Mouse (Mus musculus) midbrain, embryonic 15.5 days (tissue): Measurements from ENCODE around the gene Stx5a. TPM values are rescaled to one million over a fixed set of nuclear protein-coding genes. Genes with fewer than 3 reads are reported as not detected.

Experiments used
- ATAC-seq: fragments of 200-750 bp; cut with Nextera tagmentation; replicated peaks from 2 replicates; pipeline ENCODE4 v1.8.0; 2017; ENCODE audit warnings: moderate TSS enrichment
- H3K27ac ChIP-seq: fragments of 300-500 bp; sonication (generic); 2 replicates; pipeline ENCODE4 v1.5.1; 2015; ENCODE audit warnings: mild to moderate bottlenecking, inconsistent platforms
- H3K27me3 ChIP-seq: fragments of 300-500 bp; sonication (generic); replicated peaks from 2 replicates; pipeline ENCODE4 v1.6.1; 2015; ENCODE audit warnings: inconsistent platforms
- H3K36me3 ChIP-seq: fragments of 300-500 bp; sonication (generic); replicated peaks from 2 replicates; pipeline ENCODE4 v1.6.1; 2015; ENCODE audit warnings: inconsistent platforms
- H3K4me1 ChIP-seq: fragments of 300-500 bp; sonication (generic); 2 replicates; pipeline ENCODE4 v1.6.1; 2015; ENCODE audit warnings: inconsistent platforms
- H3K4me2 ChIP-seq: fragments of 300-500 bp; sonication (generic); 2 replicates; pipeline ENCODE4 v1.6.1; 2015; ENCODE audit warnings: inconsistent platforms, mild to moderate bottlenecking, moderate library complexity
- H3K4me3 ChIP-seq: fragments of 300-500 bp; sonication (generic); 2 replicates; pipeline ENCODE4 v1.5.1; 2015; ENCODE audit warnings: mild to moderate bottlenecking, inconsistent platforms
- H3K9ac ChIP-seq: fragments of 300-500 bp; sonication (generic); 2 replicates; pipeline ENCODE4 v1.6.1; 2015; ENCODE audit warnings: mild to moderate bottlenecking, inconsistent platforms
- H3K9me3 ChIP-seq: fragments of 300-500 bp; sonication (generic); 2 replicates; pipeline ENCODE4 v1.6.1; 2016; ENCODE audit warnings: inconsistent platforms
- WGBS: fragments of 180-500 bp; shearing (Covaris S2); methylation state at CpG from one replicate; pipeline ENCODE4 v1.1.7; 2015; ENCODE audit warnings: mixed read lengths; 5-methylcytosine and 5-hydroxymethylcytosine counted together
- polyA plus RNA-seq: library from polyadenylated mRNA; unstranded; fragments of >200 nt; fragmentation: Nextera tagmentation; extraction: Ambion mirVana; gene quantifications from 2 replicates; pipeline ENCODE4 v1.2.1, GENCODE M21; 2015

Stx5a gene
- polyA plus RNA-seq, result 121 and 123 TPM in 2 replicates

DNA sequence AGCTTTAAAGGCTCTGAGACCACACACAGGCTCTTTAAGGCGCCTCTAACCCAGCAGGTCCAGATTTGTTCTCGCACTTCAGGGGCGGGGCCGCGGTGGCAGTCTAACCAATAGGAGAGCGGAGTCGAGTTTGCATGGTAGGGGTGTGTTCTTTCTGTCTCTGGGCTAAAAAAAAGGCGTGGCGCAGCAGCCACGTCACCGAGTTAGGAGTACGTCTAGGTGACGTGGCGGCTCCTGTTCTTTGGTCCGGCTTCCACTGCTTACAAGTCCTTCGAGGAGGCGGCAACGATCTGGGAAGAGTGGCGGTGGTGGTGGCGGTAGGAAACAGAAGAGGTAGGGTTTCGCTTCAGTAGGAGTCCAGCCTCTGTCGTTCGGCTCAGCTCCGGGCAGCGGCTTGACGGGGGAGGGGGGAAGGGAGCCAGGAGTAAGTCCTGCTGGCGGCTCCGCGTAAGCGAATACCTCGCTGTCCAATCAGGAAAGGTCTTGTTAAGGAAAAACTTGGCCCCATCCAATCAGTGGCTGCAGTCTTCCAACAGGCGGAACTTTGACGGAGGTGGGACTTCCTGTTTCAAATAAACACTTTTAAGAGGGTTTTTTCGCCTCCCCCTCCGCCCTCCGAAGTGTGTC, at the start of gene Stx5a:
Gene Stx5a (plus strand): TSS at position 171 of the 627 bp plus-strand sequence.
- Histone ChIP-seq H3K27ac (peak within 1 kb of the TSS; percentile 97), H3K4me2 (peak within 1 kb of the TSS; percentile 93), H3K9ac (peak within 1 kb of the TSS; percentile 71), H3K4me1 (peaks cover 31% of the 10 kb centered on the region), H3K36me3 (peaks cover 38% of the 10 kb centered on the region), H3K9me3 (no peaks in the 10 kb centered on the region), H3K4me3 (peak within 1 kb of the TSS; percentile 75), H3K27me3 (no peaks in the 10 kb centered on the region)
- peak; percentile 98 for ATAC-seq
- under 1% methylated on average over 36 of the region's 36 CpGs for WGBS

DNA sequence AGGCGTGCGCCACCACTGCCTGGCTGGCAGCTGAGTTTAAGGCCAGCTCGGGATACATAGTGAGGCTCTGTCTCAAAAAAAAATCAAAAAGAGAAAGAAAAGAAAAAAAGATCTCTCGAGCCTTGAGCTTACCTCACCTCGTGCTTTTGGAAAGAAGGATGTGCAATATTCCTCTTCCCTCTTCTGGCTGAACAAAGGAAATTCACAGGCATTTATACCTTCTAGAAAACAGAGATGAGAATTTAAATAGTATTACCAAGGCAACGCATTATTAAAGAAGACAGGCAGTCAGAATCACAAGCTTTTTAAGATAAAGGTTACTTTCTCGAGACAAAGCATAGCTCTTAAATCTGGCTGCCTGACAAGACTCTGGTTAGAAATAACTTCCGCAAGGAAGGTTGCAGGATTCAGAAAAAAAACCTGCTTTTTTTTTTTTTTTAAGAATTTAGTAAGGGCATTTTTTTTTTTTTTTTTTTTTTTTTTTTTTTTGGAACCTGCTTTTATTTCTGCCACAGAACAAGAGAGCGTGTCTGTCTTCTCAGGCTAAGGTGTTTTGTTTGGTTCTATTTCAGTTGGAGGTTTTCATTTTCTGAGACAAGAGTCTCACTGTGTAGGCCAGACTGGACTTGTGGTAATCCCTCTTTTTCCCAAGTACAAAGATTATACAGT, 49.2 kb upstream of the Stx5a start:
- peak; percentile 37 for ATAC-seq

DNA sequence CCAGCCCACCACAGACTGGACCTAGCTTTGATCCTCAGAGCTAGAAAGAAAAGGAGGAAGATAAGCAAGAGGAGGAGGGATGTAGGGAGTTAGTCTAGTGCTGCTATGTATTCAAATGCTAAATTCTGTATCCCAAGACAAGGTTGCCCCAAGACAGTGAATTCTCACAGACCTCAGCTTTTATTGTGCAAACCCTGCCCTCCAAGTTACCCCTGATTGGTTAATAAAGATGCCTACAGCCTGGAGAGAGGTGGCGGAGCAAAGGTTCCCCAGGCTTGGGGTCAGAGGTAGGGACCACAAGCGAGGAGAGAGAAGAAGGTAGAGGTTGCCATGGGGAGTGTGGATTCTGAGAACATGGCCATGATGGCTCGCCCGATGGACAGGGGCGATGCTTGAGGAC, 48.5 kb upstream of the Stx5a start:
- ATAC-seq, result no peak
- WGBS, result 64% methylated on average over 5 of the region's 5 CpGs
- peak overlapping the region; percentile 13; the same call in 1 of the 2 replicates for H3K27ac ChIP-seq

More for the DNA sequence above, 49.2 kb upstream of the Stx5a start:
- H3K4me3 ChIP-seq, result no peak overlapping the region
- H3K27ac ChIP-seq, result peak overlapping the region; percentile 60
- no peaks in the 10 kb centered on the region for H3K9me3 ChIP-seq
- no peak overlapping the region for H3K4me2 ChIP-seq
- no peaks in the 10 kb centered on the region for H3K27me3 ChIP-seq
- no peak overlapping the region for H3K9ac ChIP-seq
- no peaks in the 10 kb centered on the region for H3K4me1 ChIP-seq
- WGBS, result 34% methylated on average over 9 of the region's 9 CpGs
- no peaks in the 10 kb centered on the region for H3K36me3 ChIP-seq

DNA sequence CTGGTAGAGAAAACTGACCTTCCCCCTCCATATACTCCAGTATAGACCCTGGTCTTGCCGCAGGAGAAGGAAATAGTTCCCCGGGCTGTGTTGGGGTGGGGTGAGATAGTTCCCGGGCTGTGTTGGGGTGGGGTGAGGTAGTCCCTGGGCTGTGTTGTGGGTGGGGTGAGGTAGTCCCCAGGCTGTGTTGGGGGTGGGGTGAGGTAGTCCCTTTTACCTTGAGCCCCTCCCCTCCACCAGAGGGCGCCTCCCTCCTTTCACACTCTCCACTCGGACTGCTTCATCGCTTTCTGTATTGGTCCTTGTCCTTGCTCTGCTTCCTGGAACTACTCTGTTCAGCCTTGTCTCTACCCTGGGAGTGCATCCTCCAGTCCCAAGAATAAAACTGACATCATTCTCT, 45.9 kb upstream of the Stx5a start:
- H3K27ac ChIP-seq, result no peak overlapping the region
- H3K9me3 ChIP-seq, result no peaks in the 10 kb centered on the region
- H3K4me2 ChIP-seq, result no peak overlapping the region
- no peaks in the 10 kb centered on the region for H3K27me3 ChIP-seq
- no peak overlapping the region for H3K9ac ChIP-seq
- no peak for ATAC-seq
- H3K4me1 ChIP-seq, result no peaks in the 10 kb centered on the region
- no peak overlapping the region for H3K4me3 ChIP-seq
- WGBS, result 55% methylated on average over 6 of the region's 6 CpGs
- no peaks in the 10 kb centered on the region for H3K36me3 ChIP-seq

More for the DNA sequence above, 48.5 kb upstream of the Stx5a start:
- Histone ChIP-seq H3K4me1 (no peaks in the 10 kb centered on the region), H3K4me2 (no peak overlapping the region), H3K9ac (no peak overlapping the region), H3K36me3 (no peaks in the 10 kb centered on the region), H3K9me3 (no peaks in the 10 kb centered on the region), H3K27me3 (no peaks in the 10 kb centered on the region), H3K4me3 (no peak overlapping the region)

DNA sequence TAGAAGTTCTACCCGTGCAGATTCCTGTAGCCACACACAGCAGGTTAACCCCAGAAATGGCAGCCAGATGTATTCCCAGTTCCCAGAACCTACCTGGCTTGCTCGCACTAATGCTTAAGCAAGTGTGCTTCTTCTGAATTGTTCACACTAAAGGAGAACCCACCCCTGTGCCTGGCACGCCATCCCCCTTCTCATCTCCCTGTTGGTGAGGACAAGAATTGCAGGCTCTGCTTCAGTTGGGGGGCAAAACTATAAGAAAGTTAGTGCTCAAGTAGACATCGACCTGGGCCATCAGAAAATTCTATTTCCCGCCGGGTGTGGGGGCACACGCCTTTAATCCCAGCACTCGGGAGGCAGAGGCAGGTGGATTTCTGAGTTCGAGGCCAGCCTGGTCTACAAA, 41.6 kb upstream of the Stx5a start:
- H3K36me3 ChIP-seq, result no peaks in the 10 kb centered on the region
- ATAC-seq, result no peak
- WGBS, result 83% methylated on average over 9 of the region's 9 CpGs

DNA sequence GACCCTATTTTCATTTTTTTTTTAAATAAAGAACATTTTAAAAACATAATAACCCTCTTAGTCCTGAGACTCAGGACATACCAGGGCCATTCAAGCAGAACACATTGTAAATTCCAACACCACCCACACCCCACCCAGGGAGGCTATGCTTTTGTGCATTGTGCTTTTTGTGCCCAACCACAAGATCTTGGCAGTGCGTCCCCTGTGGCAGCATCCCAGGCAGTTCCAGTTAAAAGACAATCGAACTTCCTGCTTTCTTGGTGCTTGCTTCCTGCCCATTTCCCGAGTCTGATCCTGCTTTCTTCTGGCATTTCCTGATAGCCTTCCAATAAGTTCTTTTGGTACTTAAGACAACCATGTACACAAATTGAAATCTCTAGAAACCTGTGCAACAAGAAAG, 38.8 kb upstream of the Stx5a start:
- Histone ChIP-seq H3K4me3 (no peak overlapping the region), H3K27ac (no peak overlapping the region), H3K27me3 (no peaks in the 10 kb centered on the region), H3K9ac (no peak overlapping the region), H3K4me2 (no peak overlapping the region), H3K9me3 (no peaks in the 10 kb centered on the region), H3K36me3 (peaks cover under 1% of the 10 kb centered on the region; the same call in 1 of the 2 replicates), H3K4me1 (no peaks in the 10 kb centered on the region)
- WGBS, result 61% methylated on average over 3 of the region's 3 CpGs
- no peak for ATAC-seq

More for the DNA sequence above, 41.6 kb upstream of the Stx5a start:
- Histone ChIP-seq H3K4me1 (no peaks in the 10 kb centered on the region), H3K9ac (no peak overlapping the region), H3K4me3 (no peak overlapping the region), H3K27ac (no peak overlapping the region), H3K9me3 (no peaks in the 10 kb centered on the region), H3K4me2 (no peak overlapping the region), H3K27me3 (no peaks in the 10 kb centered on the region)

DNA sequence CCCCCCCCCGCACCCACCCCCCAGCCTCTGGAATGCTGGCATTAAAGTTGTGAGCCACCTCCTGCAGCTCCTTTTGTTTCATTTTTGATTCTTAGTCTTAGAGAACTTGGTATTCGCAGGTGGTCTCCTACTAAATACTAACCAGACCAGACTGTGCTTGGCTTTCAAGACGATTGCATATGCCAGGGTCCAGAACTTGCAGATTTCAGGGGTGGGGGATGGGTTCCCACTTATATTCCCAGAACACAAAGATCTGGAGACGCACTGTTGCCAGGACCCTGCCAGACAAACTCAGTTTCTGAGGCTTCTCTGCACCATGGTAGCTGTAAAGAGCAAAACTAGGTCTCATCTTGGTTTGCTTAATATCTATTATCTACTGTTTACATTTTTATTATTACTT, 37.6 kb upstream of the Stx5a start:
- H3K9me3 ChIP-seq, result no peaks in the 10 kb centered on the region

DNA sequence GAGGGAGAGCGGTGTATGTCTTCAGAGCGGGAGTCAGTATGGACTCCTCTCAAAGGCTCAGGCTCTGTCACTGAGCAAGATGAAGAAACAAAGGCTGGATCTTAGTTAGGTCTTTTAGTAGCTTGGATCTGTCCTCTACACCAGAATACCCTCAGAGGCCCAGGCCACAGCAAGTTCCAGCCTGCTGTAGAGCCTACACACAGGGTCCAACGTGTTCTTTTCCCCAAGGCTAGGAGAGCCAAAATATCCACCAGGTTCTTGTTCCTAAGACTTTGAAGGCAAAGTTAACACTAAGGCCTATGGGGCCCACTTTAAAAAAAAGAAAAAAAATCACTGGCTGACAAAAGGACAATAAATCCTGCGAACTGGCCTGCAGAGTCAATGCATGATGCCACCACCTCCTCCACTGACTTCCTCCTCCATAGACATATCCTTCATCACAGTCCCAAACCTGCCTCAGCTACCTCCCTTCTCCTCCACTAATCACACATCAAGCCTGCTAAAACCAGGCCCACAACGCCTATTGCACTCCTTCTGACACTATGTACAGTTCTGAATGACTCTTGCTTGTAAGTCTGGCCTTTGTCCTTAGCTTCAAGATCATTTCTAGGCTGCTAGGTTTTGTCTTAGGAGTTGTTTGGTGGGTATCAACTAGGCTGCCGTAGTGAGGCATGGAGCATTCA, 36.0 kb upstream of the Stx5a start:
- H3K27me3 ChIP-seq, result no peaks in the 10 kb centered on the region
- no peak overlapping the region for H3K9ac ChIP-seq
- no peak overlapping the region for H3K4me3 ChIP-seq
- H3K9me3 ChIP-seq, result no peaks in the 10 kb centered on the region
- WGBS, result 74% methylated on average over 6 of the region's 6 CpGs
- H3K4me2 ChIP-seq, result no peak overlapping the region
- ATAC-seq, result no peak
- H3K36me3 ChIP-seq, result peaks cover 26% of the 10 kb centered on the region
- no peak overlapping the region for H3K27ac ChIP-seq
- peaks cover 2% of the 10 kb centered on the region; the same call in 1 of the 2 replicates for H3K4me1 ChIP-seq

More for the DNA sequence above, 37.6 kb upstream of the Stx5a start:
- Histone ChIP-seq H3K4me3 (no peak overlapping the region), H3K36me3 (peaks cover 12% of the 10 kb centered on the region), H3K27ac (no peak overlapping the region), H3K9ac (no peak overlapping the region), H3K4me1 (no peaks in the 10 kb centered on the region), H3K4me2 (no peak overlapping the region), H3K27me3 (no peaks in the 10 kb centered on the region)
- whole genome bisulfite sequencing, result 39% methylated on average over 4 of the region's 4 CpGs
- no peak for ATAC-seq

DNA sequence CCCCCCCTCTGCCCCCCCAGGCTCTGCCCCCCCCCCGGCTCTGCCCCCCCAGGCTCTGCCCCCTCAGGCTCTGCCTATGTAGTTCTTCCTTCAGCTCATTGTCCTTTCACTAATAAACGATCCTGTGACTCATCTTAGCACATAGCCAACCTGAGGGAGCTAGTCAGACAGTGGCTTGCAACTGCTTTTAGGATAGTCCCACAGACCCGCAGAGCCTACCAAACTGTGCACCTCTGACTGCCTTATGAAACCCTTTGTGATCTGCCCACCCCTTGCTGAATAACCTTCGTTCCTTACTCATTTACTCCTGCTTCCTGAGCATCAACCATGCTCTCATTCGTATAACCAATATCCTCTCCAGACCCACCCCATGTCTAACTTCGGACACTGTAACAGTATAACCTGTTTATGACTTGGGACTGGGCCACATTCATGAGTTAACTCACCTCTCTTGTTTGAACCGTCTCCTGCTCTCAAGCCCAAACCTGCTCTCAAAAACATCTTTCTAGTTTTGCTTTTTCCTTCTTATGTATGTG, 35.0 kb upstream of the Stx5a start:
- no peaks in the 10 kb centered on the region for H3K27me3 ChIP-seq
- H3K27ac ChIP-seq, result no peak overlapping the region
- H3K9ac ChIP-seq, result no peak overlapping the region
- no peak overlapping the region for H3K4me3 ChIP-seq
- peaks cover 32% of the 10 kb centered on the region for H3K36me3 ChIP-seq
- H3K4me2 ChIP-seq, result no peak overlapping the region
- H3K9me3 ChIP-seq, result no peaks in the 10 kb centered on the region
- WGBS, result 88% methylated on average over 6 of the region's 7 CpGs
- peaks cover 13% of the 10 kb centered on the region for H3K4me1 ChIP-seq
- no peak for ATAC-seq

DNA sequence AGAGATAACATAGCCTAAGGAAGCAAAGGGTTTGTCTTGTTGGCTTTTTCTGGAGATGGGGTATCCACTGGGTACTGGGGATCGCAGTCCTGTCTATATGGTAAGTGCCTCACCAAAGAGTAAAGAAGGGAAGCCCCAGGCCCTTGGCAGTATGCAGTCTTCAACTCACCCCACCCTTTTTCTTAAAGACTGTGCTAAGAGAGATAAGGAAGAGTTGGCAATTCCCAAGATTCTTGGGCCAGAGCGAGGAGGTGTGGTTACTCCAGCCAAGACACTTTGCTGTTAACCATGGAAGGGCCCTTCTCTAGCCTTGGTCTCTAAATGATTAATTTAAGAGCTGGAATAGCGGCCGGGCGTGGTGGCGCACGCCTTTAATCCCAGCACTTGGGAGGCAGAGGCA, 34.3 kb upstream of the Stx5a start:
- Histone ChIP-seq H3K36me3 (peaks cover 32% of the 10 kb centered on the region), H3K9me3 (no peaks in the 10 kb centered on the region), H3K9ac (no peak overlapping the region), H3K4me3 (no peak overlapping the region), H3K27me3 (no peaks in the 10 kb centered on the region), H3K4me2 (no peak overlapping the region), H3K27ac (no peak overlapping the region), H3K4me1 (peaks cover 19% of the 10 kb centered on the region)
- ATAC-seq, result no peak
- 97% methylated on average over 7 of the region's 7 CpGs for WGBS

DNA sequence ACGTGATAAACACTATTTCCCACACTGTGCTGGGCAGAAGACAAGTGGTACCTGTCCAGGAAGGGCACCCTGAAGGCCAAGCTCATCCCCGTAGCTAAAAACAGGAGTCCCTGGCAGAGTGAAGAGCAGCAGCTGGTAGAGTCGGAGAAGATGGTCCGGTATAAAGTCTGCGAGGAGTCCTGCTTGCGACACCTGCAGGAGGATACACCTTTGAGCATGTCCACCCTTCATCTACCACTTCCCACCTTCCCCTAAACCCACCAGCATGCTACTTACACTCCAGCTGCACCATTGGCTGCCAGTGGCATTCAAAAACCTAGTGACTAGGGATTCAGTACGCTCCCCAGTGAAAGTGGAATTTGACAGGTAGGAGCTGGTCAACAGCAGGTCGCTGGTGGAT, 32.3 kb upstream of the Stx5a start:
- Histone ChIP-seq H3K4me1 (peaks cover 33% of the 10 kb centered on the region), H3K4me3 (no peak overlapping the region), H3K9ac (no peak overlapping the region), H3K36me3 (peaks cover 32% of the 10 kb centered on the region), H3K27ac (no peak overlapping the region), H3K27me3 (no peaks in the 10 kb centered on the region), H3K9me3 (no peaks in the 10 kb centered on the region), H3K4me2 (no peak overlapping the region)
- WGBS, result 96% methylated on average over 8 of the region's 8 CpGs
- no peak for ATAC-seq

DNA sequence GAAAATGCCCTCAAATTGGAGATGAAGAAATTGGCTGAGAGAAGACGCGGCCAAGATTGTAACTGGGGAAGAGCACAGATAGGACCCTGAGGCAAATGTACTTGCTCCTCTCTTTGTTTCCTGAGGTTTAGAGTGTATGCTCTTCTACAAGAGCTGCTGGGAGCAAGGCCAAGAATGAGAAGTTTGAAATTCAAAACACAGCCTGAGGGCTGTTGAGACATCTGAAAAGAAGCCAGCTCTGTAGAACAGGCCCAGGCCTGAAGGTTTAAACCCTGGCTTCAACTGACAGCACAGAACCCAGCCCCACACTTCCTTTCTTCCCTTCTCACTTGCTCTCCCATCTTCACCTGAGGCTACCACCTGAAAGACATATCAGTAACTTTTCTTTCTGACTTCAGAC, 31.2 kb upstream of the Stx5a start:
- ATAC-seq, result no peak
- H3K4me2 ChIP-seq, result no peak overlapping the region
- no peaks in the 10 kb centered on the region for H3K9me3 ChIP-seq
- no peak overlapping the region for H3K9ac ChIP-seq
- no peak overlapping the region for H3K27ac ChIP-seq
- WGBS, result 86% methylated on average over 2 of the region's 2 CpGs
- H3K27me3 ChIP-seq, result no peaks in the 10 kb centered on the region
- peaks cover 37% of the 10 kb centered on the region for H3K4me1 ChIP-seq
- no peak overlapping the region for H3K4me3 ChIP-seq
- H3K36me3 ChIP-seq, result peaks cover 32% of the 10 kb centered on the region
